Mouse (Mus musculus): Measurements from ENCODE around the gene Gabrp. TPM values are rescaled to one million over a fixed set of nuclear protein-coding genes. Genes with fewer than 3 reads are reported as not detected.

Gabrp gene
- polyA plus RNA-seq, 1 experiment from 2014 or later, result 2.2 TPM

GRCm38 (mm10) chr11:33509401-33509800, 69.4 kb downstream of the Gabrp start:
- Histone ChIP-seq H3K4me1 (ENCODE audit: control insufficient read depth, insufficient read depth, low read length) (no peaks in the 10 kb centered on the region), H3K9ac (ENCODE audit: low read length) (no peak overlapping the region), H3K4me2 (ENCODE audit: low read depth) (no peak overlapping the region), H3K27ac (ENCODE audit: low read depth, low read length) (no peak overlapping the region), H3K9me3 (ENCODE audit: control insufficient read depth, low read length) (no peaks in the 10 kb centered on the region), H3K27me3 (ENCODE audit: control insufficient read depth, insufficient read depth, low read length) (no peaks in the 10 kb centered on the region), H3K36me3 (ENCODE audit: control insufficient read depth, insufficient read depth, low read length) (no peaks in the 10 kb centered on the region), H3K4me3 (ENCODE audit: low read depth, low read length) (no peak overlapping the region)
- ATAC-seq (ENCODE audit: insufficient read depth, low FRiP score, low TSS enrichment) (no peak), DNase-seq (ENCODE audit: low spot score) (no peak)

Other genes with a start within 250 kb of the Gabrp start
- 12.5 and 18.3 TPM in 2 replicates for gene Ranbp17, start 65.2 kb downstream of the Gabrp start, polyA plus RNA-seq (2014; fragmentation: Nextera tagmentation; extraction: Ambion mirVana)
- 0.09 TPM in 1 of 2 replicates, not detected in the other for gene D130052B06Rik, start 20.3 kb upstream of the Gabrp start, polyA plus RNA-seq (2014; fragmentation: Nextera tagmentation; extraction: Ambion mirVana)